Mouse (Mus musculus) brain, embryonic 18.5 days (tissue): ENCODE measurements at regions not wholly inside any gene's neighbourhood (a gene's known extent, or its start where the extent isn't known, plus 50 kb on each side); places are given as distances from the start of the nearest gene placed in this dataset.
A peak's percentile ranks its signal among the peaks of the same experiment; 100 is the strongest.

Source experiments
- DNase-seq: peaks from one replicate; pipeline ENCODE4 v3.0.0-alpha.2; 2012; ENCODE audit warnings: low read depth, low spot score

DNA sequence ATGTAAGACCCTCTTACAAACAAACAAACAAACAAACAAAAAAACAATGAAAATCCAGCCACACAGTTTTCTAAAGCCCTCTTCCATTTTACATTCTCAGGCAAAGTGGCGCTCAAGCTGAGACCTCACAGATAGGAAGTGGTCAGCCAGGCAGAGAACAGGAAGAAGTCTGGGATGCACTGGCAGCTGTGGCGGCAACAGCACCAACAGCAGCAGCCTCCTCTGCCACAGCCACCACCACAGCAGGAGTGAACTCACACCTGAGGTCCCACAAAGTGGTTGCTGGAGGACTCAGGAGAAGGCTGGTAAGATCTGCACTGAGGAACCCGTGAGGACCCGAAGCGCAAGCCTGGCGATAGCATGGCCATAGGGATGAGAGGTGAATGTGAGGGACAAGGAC is 156.3 kb downstream of the Grm4 start:
- DNase-seq: no peak

DNA sequence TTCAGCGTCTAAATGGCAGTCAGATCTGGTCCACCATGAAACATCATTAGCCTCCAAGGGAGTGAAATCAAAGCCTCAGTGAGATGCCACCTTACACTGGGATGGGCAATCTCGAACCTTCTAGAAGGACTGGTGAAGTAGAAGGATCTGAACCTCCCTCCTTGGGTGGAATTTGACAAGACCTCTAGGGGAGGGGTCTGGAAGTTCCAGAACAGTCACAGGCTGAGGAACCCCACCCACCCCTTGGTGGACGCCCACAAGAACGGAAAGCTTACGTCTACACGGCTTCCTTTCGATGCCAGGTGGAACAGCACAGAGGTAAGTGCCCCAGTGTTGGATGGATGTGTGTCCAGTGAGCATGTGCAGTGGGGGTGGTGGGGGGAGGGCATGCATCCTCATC is 156.9 kb downstream of the Grm4 start:
- no peak for DNase-seq

DNA sequence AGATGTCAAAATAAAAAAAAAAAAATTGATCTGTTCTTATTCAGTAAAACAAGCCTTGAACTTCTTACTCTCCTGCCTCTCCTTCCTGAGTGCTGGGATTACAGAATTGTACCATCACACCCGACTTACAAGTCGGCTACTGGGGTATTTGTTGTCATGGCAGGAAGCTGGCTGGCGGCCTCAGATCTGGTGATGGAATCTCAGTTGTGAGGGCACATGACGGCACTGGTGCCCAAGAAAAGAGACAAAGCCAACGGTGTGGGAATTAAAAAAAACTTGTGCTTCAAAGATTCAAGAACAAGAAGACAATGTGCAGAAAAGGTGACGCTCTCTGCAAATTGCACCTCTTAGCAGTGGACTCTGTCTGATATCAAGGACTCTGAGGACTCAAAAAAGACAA is 157.3 kb downstream of the Grm4 start:
- DNase-seq: no peak

DNA sequence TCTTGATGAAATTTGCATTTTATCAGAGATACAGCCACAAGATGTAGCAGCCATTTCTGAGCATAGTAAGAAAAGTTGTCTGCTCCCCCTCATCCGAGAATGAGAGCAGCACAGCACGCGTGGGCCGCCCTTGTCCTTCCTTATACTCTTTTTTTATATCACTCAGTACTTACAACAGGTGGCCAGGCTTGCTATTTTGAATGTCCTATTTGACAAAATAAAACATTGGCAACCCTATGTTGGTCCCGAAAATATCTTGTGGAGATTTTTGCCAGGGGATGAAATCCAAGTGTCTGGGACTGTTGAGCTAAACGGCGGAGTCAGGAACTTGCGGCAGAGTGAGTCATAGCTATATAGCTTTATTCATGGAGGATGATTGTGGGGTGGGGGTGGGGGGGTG is 158.0 kb upstream of the Lemd2 start:
- no peak for DNase-seq

DNA sequence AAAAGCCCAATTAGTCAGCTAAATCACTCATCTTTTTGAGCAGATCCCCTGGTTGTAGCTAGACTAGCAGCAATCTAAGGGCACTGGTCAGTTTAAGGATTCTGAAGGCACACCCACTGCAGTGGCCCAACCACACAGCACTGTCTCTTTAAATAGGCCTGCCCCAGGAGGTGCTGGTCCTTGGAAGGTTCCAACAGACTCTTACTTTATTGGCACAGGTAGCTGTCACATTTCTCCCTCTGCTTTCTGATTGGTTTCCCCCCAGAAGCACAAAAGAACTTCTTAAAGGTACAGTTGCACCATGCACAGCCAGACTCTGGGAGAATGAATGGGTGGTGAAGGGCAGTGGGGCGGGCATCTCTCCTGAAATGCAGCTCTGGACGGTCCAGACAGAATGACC is 157.1 kb upstream of the Lemd2 start:
- peak; percentile 47 for DNase-seq

DNA sequence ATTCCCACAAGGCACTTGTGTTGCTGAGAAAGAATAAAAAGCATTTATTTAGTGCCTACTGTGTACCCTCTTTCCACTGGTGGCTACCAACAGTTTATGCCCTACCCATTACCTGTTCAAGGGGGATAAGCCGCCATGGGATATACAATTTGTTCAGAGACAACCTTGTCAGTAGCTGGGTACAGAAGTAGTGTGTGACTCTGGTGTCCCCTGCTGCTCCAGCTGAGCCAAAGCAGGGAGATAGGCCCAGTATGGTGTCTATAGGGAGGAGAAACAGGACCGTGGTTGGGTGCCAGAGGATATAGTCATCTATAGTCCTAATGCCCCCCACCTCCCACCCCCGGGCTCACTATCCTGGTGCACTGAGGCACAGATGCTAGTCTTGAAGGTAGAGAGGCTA is 152.6 kb upstream of the Lemd2 start:
- DNase-seq: no peak

DNA sequence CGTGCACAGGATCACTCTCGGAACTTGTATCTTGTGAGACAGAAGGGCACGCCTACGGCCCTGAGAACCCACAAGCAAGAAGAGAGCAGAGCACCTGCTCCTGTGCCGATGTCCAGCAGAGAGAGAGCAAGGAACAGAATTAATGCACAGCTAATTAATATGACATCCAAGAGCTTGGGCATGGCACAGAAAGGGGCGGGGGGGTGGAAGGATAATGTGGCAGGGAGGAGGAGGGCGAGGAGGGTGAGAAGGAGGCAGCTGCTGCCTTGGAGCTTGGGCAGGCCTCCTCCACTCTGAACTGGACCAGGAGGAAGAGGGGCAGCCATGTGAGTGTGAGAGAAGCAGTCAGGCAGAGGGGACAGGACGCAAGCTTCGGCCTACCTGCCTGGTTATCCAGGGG is 151.4 kb upstream of the Lemd2 start:
- DNase-seq: no peak

DNA sequence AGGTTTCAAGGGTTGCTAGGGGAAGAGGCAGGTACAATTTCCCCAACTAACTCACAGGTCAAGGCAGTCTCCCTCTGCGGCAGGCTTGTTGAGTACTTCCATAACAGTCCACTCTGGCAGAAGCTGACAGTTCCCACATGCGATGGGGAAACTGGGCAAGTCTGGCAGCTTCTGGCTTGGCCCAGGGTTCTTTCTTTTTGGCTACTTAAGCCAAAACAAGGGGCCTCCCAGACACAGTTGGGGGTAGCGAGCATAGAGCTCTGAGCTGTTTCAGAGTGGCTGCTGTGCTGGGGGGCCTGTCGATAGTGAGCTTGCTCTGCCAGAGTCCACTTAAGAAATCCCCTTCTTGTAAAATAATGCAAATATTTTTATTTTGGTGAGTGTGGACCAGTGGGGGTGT is 150.8 kb upstream of the Lemd2 start:
- DNase-seq: no peak

DNA sequence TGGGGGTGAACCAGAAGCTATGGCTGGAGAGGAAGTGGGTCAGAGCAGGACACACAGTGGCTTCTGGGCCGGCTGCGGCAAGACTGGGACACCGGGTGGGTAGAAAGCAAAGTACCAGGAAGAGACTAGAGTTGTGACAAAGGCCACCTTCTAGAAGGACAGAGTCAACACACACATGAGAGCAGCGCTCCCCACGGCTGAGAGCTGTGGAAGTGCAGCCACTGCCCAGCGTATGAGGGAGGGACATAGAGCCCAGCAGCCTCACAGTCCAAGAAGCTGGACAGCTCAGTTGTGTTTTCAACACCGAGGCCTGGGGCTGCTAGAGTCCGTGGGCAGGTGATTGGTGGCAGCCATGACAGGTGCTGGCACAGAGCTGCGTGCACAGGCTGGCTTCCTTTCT is 145.6 kb upstream of the Lemd2 start:
- no peak for DNase-seq

DNA sequence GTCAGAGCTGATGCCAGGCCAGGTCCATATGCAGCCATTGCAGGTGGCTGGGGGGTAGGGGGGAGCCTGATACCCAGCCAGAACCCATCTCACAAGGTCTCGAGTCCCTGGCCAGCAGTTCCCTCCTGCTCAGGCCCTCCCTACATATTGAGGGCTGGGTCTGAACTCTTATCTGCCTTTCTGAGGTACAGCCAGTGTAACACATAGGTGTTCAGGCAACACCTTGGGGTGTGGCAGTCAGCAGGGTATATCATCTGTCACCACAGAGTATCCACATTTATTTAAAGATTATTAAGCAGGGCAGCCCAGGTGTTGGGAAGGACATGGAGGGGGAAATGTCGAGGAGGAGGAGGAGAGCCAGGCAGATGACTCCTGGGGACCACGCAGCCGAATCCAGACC is 145.2 kb upstream of the Lemd2 start:
- DNase-seq: no peak

DNA sequence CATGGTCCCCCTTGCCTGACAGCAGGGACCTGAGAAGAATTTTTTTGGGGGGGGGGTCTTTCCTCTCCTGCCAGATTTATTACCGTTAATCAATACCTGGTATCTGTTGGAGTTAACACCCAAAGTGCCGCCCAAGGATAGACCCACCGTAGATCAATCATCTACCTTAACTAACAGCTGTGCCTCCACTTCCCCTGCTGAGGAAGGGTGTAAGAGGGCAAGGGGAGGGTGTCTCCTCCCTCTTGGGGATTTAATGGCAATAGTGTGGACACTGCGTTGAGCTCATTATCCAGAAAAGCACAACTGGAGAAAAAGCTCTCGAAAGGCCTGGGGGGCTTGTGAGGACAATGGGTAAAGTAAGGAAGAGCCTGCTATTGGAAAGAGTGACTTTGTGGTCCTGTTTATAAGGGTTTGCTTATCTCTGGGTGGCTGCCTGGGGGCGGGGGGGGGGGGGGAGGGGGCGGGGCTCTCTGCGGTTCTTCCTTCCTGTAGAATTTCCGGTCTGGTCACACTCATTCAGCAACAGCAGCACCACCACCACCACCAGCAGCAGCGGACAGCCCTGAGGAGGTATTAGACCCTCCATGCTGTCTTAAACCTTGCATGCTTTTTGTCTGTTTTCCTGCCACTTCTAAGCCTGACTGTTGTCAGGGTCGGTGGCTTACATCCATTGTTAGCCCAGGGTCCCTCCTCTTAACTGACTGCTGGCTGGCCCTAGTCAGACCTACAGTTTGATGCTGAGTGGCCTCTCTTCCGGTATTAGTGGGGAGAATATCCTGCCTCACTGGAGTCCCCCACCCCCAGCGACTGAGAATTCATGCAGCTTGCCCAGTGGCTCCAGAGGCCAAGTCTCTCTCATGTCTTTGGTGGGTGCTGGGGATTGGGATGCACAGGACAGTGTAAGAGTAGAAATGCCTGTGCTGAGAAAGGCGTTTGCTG is 138.0 kb upstream of the Lemd2 start:
- DNase-seq: no peak

DNA sequence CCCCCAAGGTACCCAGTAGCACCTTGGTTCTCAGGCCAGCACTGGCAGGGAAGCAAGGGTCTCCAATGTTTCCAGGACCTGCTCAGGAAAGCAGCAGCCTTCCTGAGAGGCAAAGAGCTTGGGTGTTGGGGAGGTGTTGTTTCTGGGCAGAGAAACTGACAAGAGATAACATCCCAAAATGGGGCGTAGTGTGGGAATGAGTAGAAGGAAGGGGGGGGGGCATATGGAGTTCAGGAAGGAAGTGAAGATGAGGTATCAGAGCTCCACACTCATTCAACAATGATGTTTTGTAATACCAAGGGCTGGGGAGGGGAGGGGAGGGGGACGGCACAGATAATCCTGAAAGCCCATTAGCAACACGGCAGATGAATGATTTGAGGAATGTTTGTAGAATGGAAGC is 135.6 kb upstream of the Lemd2 start:
- DNase-seq: no peak

DNA sequence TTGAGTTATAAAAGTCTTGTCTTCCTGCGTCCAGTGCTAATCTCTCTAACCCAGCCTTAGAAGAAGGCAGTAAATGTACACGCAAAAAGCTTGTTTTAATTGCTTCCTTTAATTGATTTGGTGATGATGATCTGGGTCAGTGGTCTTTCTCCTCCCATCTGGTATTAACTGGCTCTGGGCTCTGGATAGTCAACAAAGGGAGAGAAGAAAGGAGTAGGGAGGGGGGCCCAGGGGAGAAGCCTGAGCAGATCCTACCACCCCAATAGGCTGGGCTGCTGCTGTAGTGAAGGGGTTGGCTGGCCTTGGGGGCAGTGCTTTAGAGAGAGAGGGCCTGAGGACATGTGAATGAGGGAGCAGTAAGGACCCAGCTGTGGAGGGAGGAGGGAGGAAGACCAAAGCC is 135.0 kb upstream of the Lemd2 start:
- DNase-seq: no peak

DNA sequence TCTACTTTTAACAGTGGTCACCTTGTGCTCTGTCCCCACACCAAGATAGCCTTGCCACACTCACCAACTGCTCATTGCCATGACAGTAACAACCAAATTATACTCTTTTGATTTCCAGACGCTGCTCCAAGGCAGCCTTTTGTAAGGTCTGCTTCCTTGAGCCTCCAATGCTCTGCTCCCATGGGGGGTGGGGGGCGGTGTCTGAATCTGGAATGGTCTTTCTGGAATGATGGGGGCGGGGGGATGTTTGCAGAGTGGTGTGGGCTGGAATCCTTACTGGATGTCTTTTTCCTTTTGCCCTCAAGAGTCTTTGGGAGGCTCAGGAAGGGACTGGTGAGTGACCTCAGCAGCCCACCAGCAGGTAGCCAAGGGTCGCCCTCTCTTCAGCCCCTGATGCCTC is 131.4 kb upstream of the Lemd2 start:
- DNase-seq: no peak

DNA sequence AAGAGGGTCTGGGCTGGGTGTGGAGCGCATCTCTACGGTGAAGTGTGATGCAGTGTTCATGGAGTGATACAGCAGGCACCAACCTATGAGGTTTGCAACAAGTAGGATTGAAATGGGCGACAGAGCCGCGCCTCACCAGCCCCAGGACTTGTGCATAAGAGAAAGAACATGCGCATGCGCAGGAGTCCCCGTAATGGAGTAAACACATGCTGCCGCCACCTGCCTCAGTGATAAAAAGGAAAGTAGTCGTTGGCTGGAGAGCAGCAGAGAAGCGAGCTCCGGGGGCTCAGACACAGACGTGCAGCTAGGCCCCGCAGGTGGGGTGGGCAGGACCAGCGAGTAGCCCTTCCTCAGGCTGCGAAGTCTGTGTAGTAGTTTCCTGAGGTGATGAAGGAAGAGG is 129.3 kb upstream of the Lemd2 start:
- DNase-seq: no peak

DNA sequence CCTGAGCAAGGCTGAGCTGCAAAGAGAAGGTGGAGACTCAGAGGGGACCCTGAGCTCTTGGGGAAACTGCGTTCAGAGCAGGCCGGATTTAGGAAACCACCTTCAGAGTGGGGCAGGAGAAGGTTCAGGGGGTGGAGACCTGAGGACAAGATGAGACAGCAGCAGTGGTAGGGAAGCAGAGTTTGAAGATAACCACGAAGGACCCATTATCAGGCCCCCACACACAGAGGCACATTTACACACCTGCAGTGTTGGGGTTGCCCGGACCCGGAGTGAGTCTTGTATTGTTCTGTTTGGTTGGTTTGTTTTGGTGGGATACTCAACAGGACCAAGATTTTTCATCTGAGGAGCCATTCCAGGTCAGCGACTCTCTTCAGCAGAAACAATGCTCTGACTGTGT is 128.9 kb upstream of the Lemd2 start:
- no peak for DNase-seq

DNA sequence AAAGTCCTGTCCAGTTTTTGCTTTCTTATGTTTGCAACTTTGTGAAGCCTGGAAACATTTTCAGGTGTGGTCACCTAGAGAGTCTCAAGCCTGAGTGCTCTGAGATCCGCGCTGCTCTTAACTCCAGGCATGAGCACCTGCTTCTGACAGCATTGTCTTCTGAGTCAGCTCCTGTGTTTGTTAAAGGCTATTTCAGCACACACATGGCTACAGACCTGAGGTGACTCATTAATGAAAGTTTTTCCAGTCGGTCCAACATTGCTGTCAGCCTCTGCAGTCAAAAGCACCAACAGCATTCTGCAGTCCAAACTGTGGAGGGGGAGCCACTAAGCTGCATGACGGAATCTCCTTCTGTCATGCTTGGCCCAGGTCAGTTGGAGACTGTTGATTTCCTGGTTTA is 127.8 kb upstream of the Lemd2 start:
- no peak for DNase-seq

DNA sequence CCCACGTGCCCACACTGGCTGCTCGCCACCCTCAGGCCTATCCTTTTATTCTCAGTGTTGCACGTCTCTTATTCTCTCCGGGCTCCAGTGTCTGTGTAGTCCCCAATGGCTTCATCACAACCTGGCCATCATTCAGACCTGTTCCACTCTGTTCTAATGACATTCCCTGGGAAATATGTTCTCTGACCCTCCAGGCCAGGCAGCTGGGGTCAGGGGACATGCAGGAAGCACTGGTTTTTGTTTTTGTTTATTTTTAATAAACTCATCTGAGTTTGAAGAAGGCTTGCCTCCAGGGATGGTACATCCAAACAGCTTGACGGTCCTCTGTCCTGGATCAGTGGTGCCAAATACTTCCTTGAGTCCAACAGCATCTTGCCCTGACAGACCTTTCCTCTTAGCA is 127.4 kb upstream of the Lemd2 start:
- DNase-seq: no peak

DNA sequence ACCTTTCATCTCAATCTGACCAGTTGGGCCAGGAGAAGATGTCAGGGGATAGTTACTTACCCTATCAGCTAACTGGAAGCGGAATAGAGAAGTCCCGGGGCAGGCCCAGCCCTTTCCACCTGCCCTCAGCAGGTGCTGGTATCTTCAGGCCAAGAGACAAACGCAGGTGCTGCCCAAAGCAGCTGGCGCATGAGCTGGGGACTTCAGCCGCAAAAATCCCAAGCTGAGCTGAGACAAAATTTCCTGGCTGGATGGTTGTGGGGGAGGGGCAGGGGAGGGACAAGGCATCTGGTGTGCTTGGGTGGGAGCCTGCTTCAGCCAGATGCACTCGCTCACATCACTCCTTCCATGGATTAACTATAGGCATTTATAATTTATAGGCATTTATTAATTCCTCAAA is 125.5 kb upstream of the Lemd2 start:
- DNase-seq: no peak

DNA sequence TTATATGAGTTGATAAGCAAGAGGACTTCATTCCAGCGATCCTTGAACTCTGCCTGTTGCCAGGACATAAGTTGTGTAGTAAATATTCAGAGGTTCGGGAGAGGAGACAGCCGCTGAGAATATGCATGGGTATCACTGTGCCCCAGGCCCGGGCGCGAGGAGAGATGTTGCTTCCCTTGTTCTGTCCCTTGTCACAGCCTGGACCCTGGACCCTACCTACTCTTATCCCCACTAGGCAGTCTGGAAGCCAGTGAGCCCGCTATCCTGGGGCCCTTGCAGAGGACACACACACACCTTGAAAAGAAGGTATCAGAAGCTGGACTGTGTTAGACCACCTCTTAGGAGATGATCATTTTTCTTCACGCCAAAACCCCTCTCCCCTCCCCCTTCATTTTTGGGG is 124.9 kb upstream of the Lemd2 start:
- DNase-seq: no peak

DNA sequence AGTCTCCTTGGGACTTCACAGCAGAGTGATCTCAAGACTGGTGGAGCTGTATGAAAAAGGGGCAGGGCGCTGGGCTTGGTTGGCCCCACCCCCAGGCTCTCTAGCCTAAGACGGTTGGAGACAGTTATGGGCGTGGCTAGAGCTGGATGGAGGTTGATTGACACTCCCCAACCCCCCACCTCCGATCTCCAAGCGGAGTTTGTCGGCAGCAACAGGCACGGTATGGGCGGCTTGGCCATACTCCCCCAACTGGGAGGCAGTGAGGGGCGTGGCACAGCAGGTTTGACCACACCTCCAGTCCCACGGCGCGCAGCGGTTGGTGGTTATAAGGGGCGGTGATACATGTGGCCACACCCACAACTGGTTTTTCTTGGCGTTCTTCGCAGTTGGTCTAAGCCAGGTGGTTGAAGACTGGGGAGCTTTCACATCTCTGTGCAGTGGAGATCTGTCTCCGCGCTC is 120.8 kb upstream of the Lemd2 start:
- no peak for DNase-seq

DNA sequence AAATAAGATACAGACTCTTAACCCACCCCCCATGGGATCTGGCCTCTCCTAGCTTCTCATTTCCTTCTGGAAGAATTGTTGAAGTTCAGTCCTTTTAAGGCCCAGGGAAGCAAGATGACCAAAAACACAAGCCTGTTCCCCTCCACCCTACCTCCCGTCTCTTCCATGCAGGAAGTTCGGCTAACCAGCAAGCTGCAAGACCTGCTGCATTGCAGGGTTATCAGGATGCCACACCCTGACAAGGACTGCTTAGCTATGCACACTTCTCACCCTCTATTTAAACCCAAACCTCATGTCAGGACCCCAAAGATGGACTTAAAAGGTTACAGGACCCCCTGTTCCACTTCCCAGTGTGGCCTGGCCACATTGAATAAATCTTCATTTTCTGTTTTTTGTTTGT is 119.2 kb upstream of the Lemd2 start:
- no peak for DNase-seq

DNA sequence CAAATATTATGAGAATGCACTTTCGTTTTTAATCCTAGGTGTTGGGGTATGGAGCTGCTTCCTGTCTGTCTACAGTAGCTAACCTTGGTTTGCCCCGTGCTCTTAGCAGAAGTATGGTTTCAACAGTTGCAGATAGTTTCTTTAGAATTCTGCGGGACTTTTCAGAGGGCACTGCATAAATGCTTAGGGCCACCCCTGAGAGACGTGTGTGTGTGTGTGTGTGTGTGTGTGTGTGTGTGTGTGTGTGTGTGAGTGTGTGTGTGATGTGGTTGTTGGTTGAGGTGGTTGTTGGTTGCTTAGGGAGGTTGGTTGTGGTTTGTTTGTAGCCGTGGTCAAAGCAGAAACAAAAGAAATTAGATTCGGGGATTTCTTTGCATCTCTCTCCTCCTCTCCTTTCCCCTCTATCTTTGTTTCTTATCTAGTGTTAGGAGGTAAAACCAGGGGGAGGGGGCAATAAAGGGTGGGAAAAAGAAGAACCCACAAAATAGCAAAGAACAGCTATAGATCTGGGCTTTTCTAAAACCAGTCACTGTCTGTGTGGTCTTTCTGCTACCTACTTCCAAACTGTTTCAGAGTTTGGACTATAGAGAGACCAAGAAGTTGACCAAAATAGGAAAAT is 118.7 kb upstream of the Lemd2 start:
- DNase-seq: no peak
